Mouse (Mus musculus): Measurements from ENCODE around the gene Dusp9. TPM values are rescaled to one million over a fixed set of nuclear protein-coding genes. Genes with fewer than 3 reads are reported as not detected.

Gene Dusp9
- polyA plus RNA-seq (2021; fragmentation: Nextera tagmentation), result 0.13 and 0.20 TPM in 2 replicates
- long read RNA-seq, experiment 1, partial matches to known transcripts, result 1 of 2 reads
- long read RNA-seq, experiment 1, other reads (novel, unspliced or antisense), result 0 of 2 reads
- long read RNA-seq, experiment 2, result 0 reads

DNA sequence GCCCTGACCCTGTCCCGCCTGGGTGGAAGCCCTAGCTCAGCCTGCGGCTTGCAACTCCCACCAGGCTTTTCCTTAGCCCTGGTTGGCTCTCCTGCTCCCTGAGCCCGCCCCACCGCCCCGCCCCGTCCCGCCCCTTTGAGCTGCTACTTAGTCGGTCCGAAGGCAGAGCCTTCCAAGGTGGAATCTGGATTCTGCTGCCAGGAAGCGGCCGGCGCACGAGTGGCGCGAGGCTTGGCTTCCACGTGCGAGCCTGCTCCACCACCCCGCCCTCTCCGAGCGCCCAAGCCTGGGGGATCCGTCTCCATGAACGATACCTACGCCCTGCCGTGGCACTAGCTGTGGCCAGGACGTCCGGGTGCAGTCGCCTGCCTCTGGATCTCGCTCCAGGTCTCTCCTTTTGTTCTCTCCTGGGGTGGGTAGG, at the start of gene Dusp9:
Dusp9 (plus strand) TSS at position 165 of the 421 bp plus-strand sequence.

DNA sequence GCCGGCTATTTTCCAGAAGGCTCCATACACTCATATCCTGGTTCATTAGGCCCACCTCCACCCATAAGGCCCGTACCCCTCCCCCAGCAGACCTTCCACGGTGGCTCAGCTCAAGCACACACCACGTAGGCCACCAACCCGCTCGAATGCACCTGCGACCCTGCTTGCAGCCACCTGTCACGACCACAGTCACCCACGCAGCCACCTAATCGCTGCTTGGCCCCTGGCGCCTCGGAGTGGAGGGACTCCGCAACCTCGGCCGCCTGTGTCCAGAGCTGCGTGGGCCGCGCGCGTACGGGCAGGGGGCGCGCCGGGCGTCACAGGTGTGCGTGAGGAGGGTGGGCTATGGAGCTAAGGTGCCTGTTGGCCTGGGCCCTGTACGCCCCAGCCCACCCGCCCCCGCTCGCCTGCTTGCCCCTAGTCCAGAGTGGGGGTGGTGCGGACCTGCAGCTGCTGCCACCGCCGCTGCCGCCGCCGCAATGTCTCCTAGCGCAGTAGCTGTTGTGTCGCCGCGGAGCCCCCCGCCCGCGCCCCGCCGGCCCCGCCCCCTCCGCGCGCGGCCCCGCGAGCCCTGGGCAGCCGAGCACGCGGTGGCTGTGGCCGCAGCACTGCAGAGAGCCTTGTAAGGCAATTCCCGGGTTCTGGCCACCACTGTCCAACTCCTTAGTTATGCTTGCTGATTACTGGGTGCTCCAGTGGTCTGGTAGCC, 20.5 kb downstream of the Dusp9 start, which contains the start of gene Pnck:
Pnck (minus strand) TSS at position 543 of the 709 bp plus-strand sequence.

DNA sequence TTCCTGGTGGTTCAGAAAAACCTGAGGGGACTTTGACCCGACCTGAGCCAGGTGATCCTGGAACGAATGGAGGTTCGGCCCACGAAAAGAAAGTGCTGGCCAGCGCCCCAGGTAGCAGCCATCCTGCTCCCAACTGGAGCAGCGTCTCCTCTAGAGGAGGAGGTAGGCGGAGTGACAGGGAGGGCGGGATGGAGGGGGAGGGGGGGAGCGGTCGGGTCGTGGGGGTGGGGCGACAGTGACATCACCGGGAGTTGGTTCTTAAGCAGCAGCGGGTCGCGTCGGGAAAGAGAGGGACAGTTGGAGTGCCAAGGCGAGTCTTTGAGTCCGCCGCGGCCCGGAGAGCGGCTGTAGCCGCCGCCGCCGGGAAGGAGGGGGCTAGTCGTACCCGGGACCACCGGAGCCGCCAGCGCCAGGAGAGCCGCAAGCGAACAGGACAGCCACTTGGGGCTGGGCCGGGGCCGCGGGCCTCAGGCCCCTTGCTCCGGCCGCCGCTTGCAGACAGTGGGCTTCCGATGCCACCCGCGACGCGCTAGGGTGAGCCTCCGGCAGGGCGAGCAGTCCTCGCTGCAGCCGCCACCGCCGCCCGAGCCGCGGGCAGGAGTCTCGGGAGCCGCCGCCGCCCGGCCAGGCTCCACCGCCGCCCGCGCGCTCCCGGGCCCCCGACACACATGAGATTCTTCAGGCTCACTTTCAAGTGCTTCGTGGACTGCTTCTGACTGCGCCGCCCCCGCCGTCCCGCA, 33.8 kb downstream of the Dusp9 start, which contains the start of gene Slc6a8:
Slc6a8 (plus strand) TSS at position 272 of the 740 bp plus-strand sequence.

Other genes with a start within 250 kb of the Dusp9 start
- gene Gm18336, start 240.7 kb upstream of the Dusp9 start, polyA plus RNA-seq (2021; fragmentation: Nextera tagmentation), result not detected in 2 replicates
- 0.55 and 0.64 TPM in 2 replicates for gene Zfp92, start 228.3 kb upstream of the Dusp9 start, polyA plus RNA-seq (2021; fragmentation: Nextera tagmentation)
- not detected in 2 replicates for gene Trex2, start 204.1 kb upstream of the Dusp9 start, polyA plus RNA-seq (2021; fragmentation: Nextera tagmentation)
- 13.6 and 16.0 TPM in 2 replicates for gene Haus7, start 180.4 kb upstream of the Dusp9 start, polyA plus RNA-seq (2021; fragmentation: Nextera tagmentation)
- 13.0 and 24.0 TPM in 2 replicates for gene Bgn, start 155.8 kb upstream of the Dusp9 start, polyA plus RNA-seq (2021; fragmentation: Nextera tagmentation)
- 12.5 and 14.4 TPM in 2 replicates for gene Atp2b3, start 136.3 kb upstream of the Dusp9 start, polyA plus RNA-seq (2021; fragmentation: Nextera tagmentation)
- 59.8 and 87.0 TPM in 2 replicates for gene Pnck, start 20.7 kb downstream of the Dusp9 start, polyA plus RNA-seq (2021; fragmentation: Nextera tagmentation)
- gene Slc6a8, start 33.7 kb downstream of the Dusp9 start, polyA plus RNA-seq (2021; fragmentation: Nextera tagmentation), result 7.8 and 9.4 TPM in 2 replicates
- gene Bcap31, start 76.8 kb downstream of the Dusp9 start, polyA plus RNA-seq (2021; fragmentation: Nextera tagmentation), result 145 and 151 TPM in 2 replicates
- gene Abcd1, start 77.2 kb downstream of the Dusp9 start, polyA plus RNA-seq (2021; fragmentation: Nextera tagmentation), result 1.4 and 2.9 TPM in 2 replicates
- 2.9 and 3.2 TPM in 2 replicates for gene Plxnb3, start 117.7 kb downstream of the Dusp9 start, polyA plus RNA-seq (2021; fragmentation: Nextera tagmentation)
- gene Srpk3, start 135.0 kb downstream of the Dusp9 start, polyA plus RNA-seq (2021; fragmentation: Nextera tagmentation), result 0.90 and 2.1 TPM in 2 replicates
- gene Idh3g, start 147.5 kb downstream of the Dusp9 start, polyA plus RNA-seq (2021; fragmentation: Nextera tagmentation), result 205 and 248 TPM in 2 replicates
- 195 and 196 TPM in 2 replicates for gene Ssr4, start 147.6 kb downstream of the Dusp9 start, polyA plus RNA-seq (2021; fragmentation: Nextera tagmentation)
- 1.2 and 1.4 TPM in 2 replicates for gene Pdzd4, start 185.6 kb downstream of the Dusp9 start, polyA plus RNA-seq (2021; fragmentation: Nextera tagmentation)